Mouse (Mus musculus): ENCODE measurements around the gene Ptar1. TPM values are rescaled to one million over a fixed set of nuclear protein-coding genes. Genes with fewer than 3 reads are reported as not detected.

Gene Ptar1
- polyA plus RNA-seq, 1 experiment = 46.4 TPM

GRCm38 (mm10) chr19:23697861-23698260, 10.6 kb downstream of the Ptar1 start:
- Histone ChIP-seq H3K36me3 (ENCODE audit: control insufficient read depth, insufficient read depth, low read length) (peaks cover 2% of the 10 kb centered on the region; the same call in 1 of the 2 replicates), H3K27me3 (ENCODE audit: control insufficient read depth, insufficient read depth, low read length) (no peaks in the 10 kb centered on the region), H3K27ac (ENCODE audit: control insufficient read depth, insufficient read depth, low read depth, low read length) (no peak overlapping the region), H3K4me3 (ENCODE audit: control insufficient read depth, low read depth, low read length) (no peak overlapping the region), H3K4me1 (ENCODE audit: control insufficient read depth, insufficient read depth, low read length) (no peaks in the 10 kb centered on the region)
- TF ChIP-seq POLR2A (IDR thresholded peaks at IDR 0.05; ENCODE audit: control insufficient read depth, low read depth, low read length) (no peak), CTCF (IDR thresholded peaks at IDR 0.05; ENCODE audit: control insufficient read depth, insufficient read depth, insufficient replicate concordance, low read depth, low read length) (no peak)

GRCm38 (mm10) chr19:23698366-23698765, 11.1 kb downstream of the Ptar1 start:
- Histone ChIP-seq H3K4me1 (ENCODE audit: control insufficient read depth, insufficient read depth, low read length) (no peaks in the 10 kb centered on the region), H3K27me3 (ENCODE audit: control insufficient read depth, insufficient read depth, low read length) (no peaks in the 10 kb centered on the region), H3K4me3 (ENCODE audit: control insufficient read depth, low read depth, low read length) (no peak overlapping the region), H3K36me3 (ENCODE audit: control insufficient read depth, insufficient read depth, low read length) (peaks cover 2% of the 10 kb centered on the region; the same call in 1 of the 2 replicates), H3K27ac (ENCODE audit: control insufficient read depth, insufficient read depth, low read depth, low read length) (no peak overlapping the region)
- TF ChIP-seq CTCF (IDR thresholded peaks at IDR 0.05; ENCODE audit: control insufficient read depth, insufficient read depth, insufficient replicate concordance, low read depth, low read length) (no peak), POLR2A (IDR thresholded peaks at IDR 0.05; ENCODE audit: control insufficient read depth, low read depth, low read length) (no peak)

- Histone ChIP-seq H3K4me3 (ENCODE audit: control insufficient read depth, low read depth, low read length) (no peak overlapping the region), H3K4me1 (ENCODE audit: control insufficient read depth, insufficient read depth, low read length) (no peaks in the 10 kb centered on the region), H3K36me3 (ENCODE audit: control insufficient read depth, insufficient read depth, low read length) (peaks cover 2% of the 10 kb centered on the region; the same call in 1 of the 2 replicates), H3K27ac (ENCODE audit: control insufficient read depth, insufficient read depth, low read depth, low read length) (no peak overlapping the region), H3K27me3 (ENCODE audit: control insufficient read depth, insufficient read depth, low read length) (no peaks in the 10 kb centered on the region)
- no peak for TF ChIP-seq CTCF (IDR thresholded peaks at IDR 0.05; ENCODE audit: control insufficient read depth, insufficient read depth, insufficient replicate concordance, low read depth, low read length)
- TF ChIP-seq POLR2A (IDR thresholded peaks at IDR 0.05; ENCODE audit: control insufficient read depth, low read depth, low read length) = no peak
Measured at GRCm38 (mm10) chr19:23699131-23699530, 11.9 kb downstream of the Ptar1 start.

- TF ChIP-seq CTCF (IDR thresholded peaks at IDR 0.05; ENCODE audit: control insufficient read depth, insufficient read depth, insufficient replicate concordance, low read depth, low read length) (no peak), POLR2A (IDR thresholded peaks at IDR 0.05; ENCODE audit: control insufficient read depth, low read depth, low read length) (no peak)
- H3K36me3 ChIP-seq (ENCODE audit: control insufficient read depth, insufficient read depth, low read length) = peaks cover 1% of the 10 kb centered on the region; the same call in 1 of the 2 replicates
- H3K4me1 ChIP-seq (ENCODE audit: control insufficient read depth, insufficient read depth, low read length) = no peaks in the 10 kb centered on the region; the same call in 1 of the 2 replicates
- no peaks in the 10 kb centered on the region for H3K27me3 ChIP-seq (ENCODE audit: control insufficient read depth, insufficient read depth, low read length)
- no peak overlapping the region for H3K4me3 ChIP-seq (ENCODE audit: control insufficient read depth, low read depth, low read length)
- no peak overlapping the region for H3K27ac ChIP-seq (ENCODE audit: control insufficient read depth, insufficient read depth, low read depth, low read length)
Measured at GRCm38 (mm10) chr19:23702896-23703295, 15.7 kb downstream of the Ptar1 start.

GRCm38 (mm10) chr19:23705383-23705782, 18.2 kb downstream of the Ptar1 start:
- no peaks in the 10 kb centered on the region for H3K27me3 ChIP-seq (ENCODE audit: control insufficient read depth, insufficient read depth, low read length)
- H3K4me3 ChIP-seq (ENCODE audit: control insufficient read depth, low read depth, low read length) = no peak overlapping the region
- no peak for TF ChIP-seq CTCF (IDR thresholded peaks at IDR 0.05; ENCODE audit: control insufficient read depth, insufficient read depth, insufficient replicate concordance, low read depth, low read length)
- TF ChIP-seq POLR2A (IDR thresholded peaks at IDR 0.05; ENCODE audit: control insufficient read depth, low read depth, low read length) = no peak
- no peaks in the 10 kb centered on the region; the same call in 1 of the 2 replicates for H3K4me1 ChIP-seq (ENCODE audit: control insufficient read depth, insufficient read depth, low read length)
- no peaks in the 10 kb centered on the region for H3K36me3 ChIP-seq (ENCODE audit: control insufficient read depth, insufficient read depth, low read length)
- no peak overlapping the region for H3K27ac ChIP-seq (ENCODE audit: control insufficient read depth, insufficient read depth, low read depth, low read length)

- Histone ChIP-seq H3K27ac (ENCODE audit: control insufficient read depth, insufficient read depth, low read depth, low read length) (no peak overlapping the region), H3K4me1 (ENCODE audit: control insufficient read depth, insufficient read depth, low read length) (no peaks in the 10 kb centered on the region), H3K4me3 (ENCODE audit: control insufficient read depth, low read depth, low read length) (no peak overlapping the region), H3K27me3 (ENCODE audit: control insufficient read depth, insufficient read depth, low read length) (no peaks in the 10 kb centered on the region), H3K36me3 (ENCODE audit: control insufficient read depth, insufficient read depth, low read length) (no peaks in the 10 kb centered on the region)
- no peak for TF ChIP-seq CTCF (IDR thresholded peaks at IDR 0.05; ENCODE audit: control insufficient read depth, insufficient read depth, insufficient replicate concordance, low read depth, low read length)
- no peak for TF ChIP-seq POLR2A (IDR thresholded peaks at IDR 0.05; ENCODE audit: control insufficient read depth, low read depth, low read length)
Measured at GRCm38 (mm10) chr19:23746506-23746905, 59.3 kb downstream of the Ptar1 start.

GRCm38 (mm10) chr19:23757011-23757410, 69.8 kb downstream of the Ptar1 start:
- Histone ChIP-seq H3K27ac (ENCODE audit: control insufficient read depth, insufficient read depth, low read depth, low read length) (no peak overlapping the region), H3K27me3 (ENCODE audit: control insufficient read depth, insufficient read depth, low read length) (no peaks in the 10 kb centered on the region), H3K36me3 (ENCODE audit: control insufficient read depth, insufficient read depth, low read length) (no peaks in the 10 kb centered on the region), H3K4me1 (ENCODE audit: control insufficient read depth, insufficient read depth, low read length) (peaks cover 18% of the 10 kb centered on the region), H3K4me3 (ENCODE audit: control insufficient read depth, low read depth, low read length) (no peak overlapping the region)
- TF ChIP-seq CTCF (IDR thresholded peaks at IDR 0.05; ENCODE audit: control insufficient read depth, insufficient read depth, insufficient replicate concordance, low read depth, low read length) = no peak
- TF ChIP-seq POLR2A (IDR thresholded peaks at IDR 0.05; ENCODE audit: control insufficient read depth, low read depth, low read length) = no peak
